Mouse (Mus musculus) liver, embryonic 16.5 days (tissue): ENCODE data around the gene Socs7. TPM values are rescaled to one million over a fixed set of nuclear protein-coding genes. Genes with fewer than 3 reads are reported as not detected.

Experiments used
- ATAC-seq: fragments of 200-750 bp; cut with Nextera tagmentation; 2 replicates; pipeline ENCODE4 v1.8.0; 2017; ENCODE audit warnings: low read depth, mild to moderate bottlenecking, moderate number of reproducible peaks, moderate library complexity
- H3K27ac ChIP-seq: fragments of 300-500 bp; sonication (generic); 2 replicates; pipeline ENCODE4 v1.5.1; 2014; ENCODE audit warnings: mild to moderate bottlenecking, low read length
- H3K27me3 ChIP-seq: fragments of 300-500 bp; sonication (generic); 2 replicates; pipeline ENCODE4 v1.6.1; 2014; ENCODE audit warnings: low read depth, low read length, mixed read lengths; ENCODE audit not compliant: control insufficient read depth, insufficient read depth
- H3K36me3 ChIP-seq: fragments of 300-500 bp; sonication (generic); 2 replicates; pipeline ENCODE4 v1.6.1; 2014; ENCODE audit warnings: mild to moderate bottlenecking; ENCODE audit not compliant: control insufficient read depth, insufficient read depth
- H3K4me1 ChIP-seq: fragments of 300-500 bp; sonication (generic); 2 replicates; pipeline ENCODE4 v1.6.1; 2014; ENCODE audit warnings: low read depth, low read length, mixed read lengths; ENCODE audit not compliant: control insufficient read depth
- H3K4me2 ChIP-seq: fragments of 300-500 bp; sonication (generic); 2 replicates; pipeline ENCODE4 v1.6.1; 2014; ENCODE audit warnings: low read depth, low read length, mixed read lengths
- H3K4me3 ChIP-seq: fragments of 300-500 bp; sonication (generic); 2 replicates; pipeline ENCODE4 v1.5.1; 2014; ENCODE audit warnings: low read depth, mild to moderate bottlenecking, low read length
- H3K9ac ChIP-seq: fragments of 300-500 bp; sonication (generic); 2 replicates; pipeline ENCODE4 v1.6.1; 2014; ENCODE audit warnings: low read depth, low read length
- H3K9me3 ChIP-seq: fragments of 300-500 bp; sonication (generic); replicated peaks from 2 replicates; pipeline ENCODE4 v1.6.1; 2016; ENCODE audit warnings: low read length; ENCODE audit not compliant: control insufficient read depth
- WGBS: fragments of 180-500 bp; shearing (Covaris S2); extraction: QIAGEN DNeasy Blood & Tissue Kit; methylation state at CpG from one replicate; pipeline ENCODE4 v1.1.7; 2014; ENCODE audit not compliant: insufficient replicate concordance; 5-methylcytosine and 5-hydroxymethylcytosine counted together
- polyA plus RNA-seq: library from polyadenylated mRNA; unstranded; fragments of >200 nt; fragmentation: Nextera tagmentation; extraction: Ambion mirVana; gene quantifications from 2 replicates; pipeline ENCODE4 v1.2.1, GENCODE M21; 2015

Socs7 gene
- polyA plus RNA-seq, 1 experiment from 2014 or later, result 1.0 TPM

DNA sequence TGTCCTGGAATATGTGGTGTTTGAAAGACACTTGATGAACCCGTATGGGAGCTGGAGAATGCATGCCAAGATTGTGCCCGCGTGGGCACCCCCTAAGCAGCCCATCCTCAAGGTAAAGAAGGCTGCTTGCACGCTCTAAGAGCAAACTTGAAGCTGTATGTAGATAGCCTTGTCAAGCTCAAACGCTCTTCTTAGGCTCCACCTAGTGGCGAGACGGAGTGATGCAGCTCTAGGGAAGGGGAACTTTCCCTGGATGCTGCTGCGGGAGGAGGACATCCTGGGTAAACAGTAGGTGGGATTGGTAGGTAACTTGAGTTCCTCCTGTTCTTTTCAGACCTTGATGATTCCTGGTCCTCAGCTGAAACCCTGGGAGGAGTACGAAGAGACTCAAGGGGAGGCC is 34.2 kb upstream of the Socs7 start:
- Histone ChIP-seq H3K9me3 (no peaks in the 10 kb centered on the region), H3K27ac (no peak overlapping the region), H3K4me2 (no peak overlapping the region), H3K4me3 (no peak overlapping the region), H3K36me3 (peaks cover 20% of the 10 kb centered on the region), H3K27me3 (no peaks in the 10 kb centered on the region), H3K9ac (no peak overlapping the region), H3K4me1 (no peaks in the 10 kb centered on the region)
- no peak for ATAC-seq
- 24% methylated on average over 9 of the region's 9 CpGs for WGBS

DNA sequence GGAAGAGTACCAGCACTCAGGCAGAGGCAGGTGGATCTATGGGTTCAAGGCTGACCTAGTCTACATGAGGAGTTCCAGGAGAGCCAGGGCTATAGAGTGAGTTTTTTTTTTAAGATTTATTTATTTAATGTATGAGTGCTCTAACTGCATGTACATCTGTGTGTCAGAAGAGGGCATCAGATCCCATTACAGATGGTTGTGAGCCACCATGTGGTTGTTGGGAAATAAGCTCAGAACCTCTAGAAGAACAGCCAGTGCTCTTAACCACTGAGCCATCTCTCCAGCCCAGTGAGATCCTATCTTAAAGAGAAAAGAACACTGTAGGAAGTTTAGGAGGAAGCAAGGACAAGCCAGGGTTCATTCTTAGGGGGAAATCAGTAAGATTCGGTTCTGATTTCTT is 32.0 kb upstream of the Socs7 start:
- Histone ChIP-seq H3K4me1 (no peaks in the 10 kb centered on the region), H3K4me3 (no peak overlapping the region), H3K9me3 (no peaks in the 10 kb centered on the region), H3K36me3 (peaks cover 15% of the 10 kb centered on the region), H3K9ac (no peak overlapping the region), H3K27ac (no peak overlapping the region), H3K4me2 (no peak overlapping the region), H3K27me3 (no peaks in the 10 kb centered on the region)
- 87% methylated on average over 1 of the region's 1 CpGs for WGBS
- no peak for ATAC-seq

DNA sequence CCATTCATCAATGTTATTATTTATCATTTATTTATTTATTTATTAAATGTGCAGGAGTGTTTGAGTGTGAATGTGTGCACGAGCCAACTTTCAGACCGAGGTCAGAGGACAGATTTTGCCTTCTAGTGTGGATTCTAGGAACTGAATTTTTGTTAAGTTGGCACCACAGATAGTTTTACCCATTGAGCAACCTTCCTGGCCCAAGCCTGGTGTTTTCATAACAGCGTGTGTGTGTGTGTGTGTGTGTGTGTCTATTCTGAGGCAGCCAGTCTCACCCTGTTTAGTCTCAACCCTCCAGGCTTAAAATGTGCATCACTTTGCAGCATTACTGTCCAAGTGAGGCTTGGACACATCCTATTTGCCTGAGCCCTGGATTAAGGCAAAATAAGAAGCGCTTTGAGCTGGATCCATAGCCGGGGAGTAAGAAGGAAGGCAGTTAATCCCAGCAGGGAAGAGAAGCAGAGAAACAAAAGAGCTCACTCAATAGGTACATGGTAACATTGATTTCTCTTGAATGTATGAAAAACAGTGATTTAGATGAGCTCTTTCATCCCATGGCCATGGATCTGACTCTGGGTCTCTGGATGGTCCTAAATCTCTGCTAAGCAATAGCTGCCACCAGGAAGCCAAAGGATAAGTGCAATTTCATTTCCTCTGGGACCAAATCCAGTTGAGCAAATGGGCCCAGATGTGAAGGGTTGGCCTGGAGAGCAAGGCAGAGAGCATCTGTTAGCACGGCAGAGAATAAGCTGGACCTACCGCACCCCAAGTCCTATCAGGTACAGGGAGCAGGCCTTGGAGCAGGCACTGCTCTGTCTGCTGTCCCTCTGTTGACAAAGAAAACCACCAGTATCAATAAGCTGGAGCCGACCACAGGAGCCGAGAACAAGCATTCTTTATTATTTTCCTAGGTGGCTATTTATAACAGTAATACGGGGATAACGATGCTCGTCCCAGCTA is 30.8 kb upstream of the Socs7 start:
- no peak overlapping the region for H3K4me3 ChIP-seq
- H3K4me2 ChIP-seq, result no peak overlapping the region
- no peak for ATAC-seq
- peaks cover 10% of the 10 kb centered on the region for H3K36me3 ChIP-seq
- no peaks in the 10 kb centered on the region for H3K4me1 ChIP-seq
- no peak overlapping the region for H3K27ac ChIP-seq
- no peaks in the 10 kb centered on the region for H3K9me3 ChIP-seq
- H3K27me3 ChIP-seq, result peaks cover 8% of the 10 kb centered on the region
- H3K9ac ChIP-seq, result no peak overlapping the region
- WGBS, result 78% methylated on average over 12 of the region's 12 CpGs

DNA sequence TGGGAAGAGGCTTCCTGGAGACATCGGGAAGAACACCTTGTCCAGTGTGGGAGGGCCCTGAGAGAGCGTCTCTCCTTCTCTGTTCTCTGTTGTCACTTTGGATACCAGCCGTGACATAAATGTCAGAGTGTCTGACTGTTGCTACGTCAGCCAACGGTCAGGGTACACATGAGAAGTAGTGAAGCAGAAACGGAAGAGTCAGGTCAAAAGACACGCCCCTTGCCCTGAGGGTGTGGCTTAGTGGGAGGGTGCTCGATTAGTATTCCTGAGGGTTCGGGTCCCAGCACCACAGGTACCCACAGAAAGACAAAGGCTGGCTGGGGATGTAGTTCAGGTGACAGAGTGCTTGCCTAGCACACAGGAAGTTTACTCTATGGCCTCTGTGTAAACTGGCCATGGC is 29.3 kb upstream of the Socs7 start:
- 37% methylated on average over 9 of the region's 9 CpGs for WGBS
- no peaks in the 10 kb centered on the region for H3K4me1 ChIP-seq
- H3K4me2 ChIP-seq, result no peak overlapping the region
- no peak overlapping the region for H3K27ac ChIP-seq
- peaks cover 22% of the 10 kb centered on the region for H3K27me3 ChIP-seq
- H3K9me3 ChIP-seq, result no peaks in the 10 kb centered on the region
- no peak overlapping the region for H3K4me3 ChIP-seq
- no peak overlapping the region for H3K9ac ChIP-seq
- H3K36me3 ChIP-seq, result peaks cover 8% of the 10 kb centered on the region
- no peak for ATAC-seq

DNA sequence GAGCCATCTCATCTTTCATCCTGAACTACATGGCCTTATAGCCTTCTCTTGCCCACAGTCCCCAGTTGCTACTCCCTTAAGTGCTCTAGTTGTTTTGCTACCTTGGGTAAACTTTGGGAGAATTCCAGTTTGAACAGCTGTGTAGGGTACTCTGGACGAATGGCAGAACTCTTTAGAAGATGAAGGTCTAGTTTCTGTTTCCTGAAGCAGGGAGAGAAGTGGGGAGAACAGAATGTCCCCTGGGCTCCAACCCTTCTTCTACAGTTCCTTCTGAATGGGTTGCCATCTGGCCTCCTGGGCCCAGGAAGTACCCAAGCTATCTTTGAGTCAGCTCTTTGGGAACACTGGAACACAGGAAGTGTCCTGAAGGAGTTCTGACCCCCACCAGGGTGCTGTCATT is 28.5 kb upstream of the Socs7 start:
- Histone ChIP-seq H3K9me3 (no peaks in the 10 kb centered on the region), H3K27me3 (peaks cover 23% of the 10 kb centered on the region), H3K9ac (no peak overlapping the region), H3K36me3 (peaks cover 4% of the 10 kb centered on the region; the same call in 1 of the 2 replicates), H3K4me2 (no peak overlapping the region), H3K4me1 (no peaks in the 10 kb centered on the region), H3K4me3 (no peak overlapping the region), H3K27ac (no peak overlapping the region)
- 45% methylated on average over 1 of the region's 1 CpGs for WGBS
- no peak for ATAC-seq

DNA sequence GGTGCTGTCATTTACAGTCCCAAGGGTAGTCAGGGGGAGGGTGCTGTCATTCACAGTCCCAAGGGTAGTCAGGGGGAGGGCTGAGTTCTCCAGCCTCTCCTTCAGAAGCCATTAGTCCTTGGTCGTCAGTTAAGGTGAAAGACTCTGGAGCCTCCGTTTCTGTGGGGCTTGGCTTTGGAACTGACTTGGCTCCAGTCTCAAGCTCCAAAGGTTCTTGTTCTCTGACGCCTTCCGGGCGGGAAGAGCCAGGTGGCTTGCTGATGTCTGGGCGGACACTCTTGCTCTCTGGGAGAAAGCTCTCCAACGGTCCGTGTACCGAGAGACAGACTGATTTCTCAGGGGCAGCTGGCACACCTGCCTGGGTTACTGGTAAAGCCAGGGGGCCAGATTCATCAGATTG is 28.0 kb upstream of the Socs7 start:
- H3K4me1 ChIP-seq, result no peaks in the 10 kb centered on the region
- H3K27me3 ChIP-seq, result peaks cover 23% of the 10 kb centered on the region
- H3K4me2 ChIP-seq, result no peak overlapping the region
- H3K27ac ChIP-seq, result no peak overlapping the region
- H3K9ac ChIP-seq, result no peak overlapping the region
- ATAC-seq, result no peak
- no peak overlapping the region for H3K4me3 ChIP-seq
- 74% methylated on average over 9 of the region's 9 CpGs for WGBS
- H3K9me3 ChIP-seq, result no peaks in the 10 kb centered on the region
- H3K36me3 ChIP-seq, result no peaks in the 10 kb centered on the region

DNA sequence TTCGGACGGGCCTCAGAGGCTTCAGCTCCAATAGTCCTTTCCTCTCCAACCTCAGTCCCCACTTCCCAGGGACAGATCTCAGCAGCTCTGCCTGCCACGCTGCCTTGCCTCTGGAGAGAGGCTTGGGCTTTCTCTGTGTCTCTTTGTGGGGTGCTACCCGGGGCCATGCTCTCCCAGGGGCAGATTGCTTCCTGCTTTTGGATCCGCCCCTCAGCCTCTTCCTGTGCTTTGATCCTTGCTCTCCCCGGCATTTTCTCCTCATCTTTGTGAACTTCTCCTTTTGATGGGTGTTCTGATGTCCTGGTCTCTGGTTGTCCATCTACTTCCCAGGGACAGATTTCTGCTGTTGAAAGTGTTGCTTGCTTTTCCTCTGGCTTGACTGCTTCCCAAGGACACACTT is 26.1 kb upstream of the Socs7 start:
- WGBS, result 19% methylated on average over 6 of the region's 6 CpGs
- H3K9ac ChIP-seq, result no peak overlapping the region
- no peaks in the 10 kb centered on the region for H3K4me1 ChIP-seq
- H3K9me3 ChIP-seq, result no peaks in the 10 kb centered on the region
- peaks cover 23% of the 10 kb centered on the region for H3K27me3 ChIP-seq
- no peak overlapping the region for H3K27ac ChIP-seq
- no peak overlapping the region for H3K4me2 ChIP-seq
- ATAC-seq, result no peak
- H3K36me3 ChIP-seq, result no peaks in the 10 kb centered on the region
- H3K4me3 ChIP-seq, result no peak overlapping the region

DNA sequence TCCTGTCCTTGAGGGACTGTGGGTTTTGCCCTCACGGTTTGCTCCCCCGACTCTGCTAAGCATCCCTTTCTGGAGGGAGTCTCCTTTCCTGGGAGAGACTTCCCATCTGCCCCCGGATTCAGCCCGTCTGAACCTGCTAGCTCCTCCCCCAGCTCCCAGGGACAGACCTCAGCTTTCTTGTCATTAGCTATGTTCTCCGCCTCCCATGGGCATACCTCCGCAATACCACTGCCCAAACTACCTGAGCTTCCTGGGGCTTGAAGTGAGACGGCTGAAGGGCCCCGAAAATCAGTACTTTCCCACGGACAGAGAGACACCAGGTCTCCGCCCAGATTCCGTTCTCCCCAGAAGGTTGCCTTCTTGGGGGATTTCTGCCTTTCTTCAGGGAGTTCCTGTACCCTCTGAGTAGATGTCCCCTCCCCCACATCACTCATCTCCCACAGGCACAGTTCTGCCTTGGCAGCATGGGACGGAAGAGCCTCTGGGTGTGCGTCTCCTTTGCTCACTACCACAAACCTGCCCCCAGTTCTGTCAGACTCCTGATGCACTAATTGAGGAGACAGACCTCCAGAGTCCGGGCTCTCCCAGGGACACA is 25.5 kb upstream of the Socs7 start:
- Histone ChIP-seq H3K4me3 (no peak overlapping the region), H3K27me3 (peaks cover 23% of the 10 kb centered on the region), H3K27ac (no peak overlapping the region), H3K4me2 (no peak overlapping the region), H3K4me1 (no peaks in the 10 kb centered on the region), H3K9ac (no peak overlapping the region), H3K9me3 (no peaks in the 10 kb centered on the region), H3K36me3 (no peaks in the 10 kb centered on the region)
- ATAC-seq, result no peak
- WGBS, result 56% methylated on average over 14 of the region's 14 CpGs

DNA sequence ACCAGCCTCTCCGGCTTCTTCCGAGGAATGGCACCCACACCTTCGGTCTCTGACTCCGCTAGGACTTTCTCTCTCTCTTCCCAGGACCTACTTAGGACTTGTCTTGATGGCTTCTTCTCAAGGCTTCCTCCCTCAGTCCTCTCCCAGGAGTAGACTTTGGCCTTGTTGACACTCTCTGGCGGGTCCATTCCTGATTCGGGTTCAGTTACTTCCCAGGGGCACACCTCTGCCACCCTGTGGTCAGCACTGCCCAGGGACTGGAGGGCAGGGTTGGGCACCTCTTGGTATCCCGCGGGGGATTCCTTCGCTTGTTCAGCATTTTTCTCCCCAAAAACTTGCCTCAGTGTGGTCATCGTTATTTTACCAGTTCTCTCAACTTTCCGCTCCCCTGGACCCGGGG is 25.0 kb upstream of the Socs7 start:
- Histone ChIP-seq H3K4me2 (no peak overlapping the region), H3K27ac (no peak overlapping the region), H3K9me3 (no peaks in the 10 kb centered on the region), H3K27me3 (peaks cover 23% of the 10 kb centered on the region), H3K4me3 (no peak overlapping the region), H3K4me1 (no peaks in the 10 kb centered on the region), H3K36me3 (no peaks in the 10 kb centered on the region), H3K9ac (no peak overlapping the region)
- no peak for ATAC-seq
- 67% methylated on average over 12 of the region's 12 CpGs for WGBS
